Mouse (Mus musculus): Measurements from ENCODE around the gene Tle6. TPM values are rescaled to one million over a fixed set of nuclear protein-coding genes. Genes with fewer than 3 reads are reported as not detected.

Gene Tle6
- polyA plus RNA-seq, 1 experiment from 2014 or later = 3.1 TPM

DNA sequence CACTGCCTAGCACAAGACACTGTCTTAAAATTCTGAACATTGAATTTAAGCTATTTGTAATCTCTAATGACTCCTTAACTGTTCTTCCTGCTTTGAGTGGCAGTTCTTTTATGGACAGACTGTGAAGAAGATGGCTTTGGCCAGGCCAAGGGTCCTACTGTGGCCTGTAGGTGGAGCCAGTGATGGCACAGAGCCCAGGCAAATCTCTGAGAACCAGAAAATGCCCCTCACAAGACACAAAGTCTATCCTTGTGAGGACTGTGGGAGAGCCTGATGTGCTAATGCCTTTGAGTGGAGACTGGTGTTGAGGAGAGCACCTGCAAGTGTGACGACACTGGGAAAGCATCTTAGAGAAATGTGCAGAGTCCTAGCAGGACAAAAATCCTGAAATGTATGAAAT, 7.4 kb upstream of the Tle6 start:
- 86% methylated on average over 1 of the region's 1 CpGs for WGBS
- Histone ChIP-seq H3K9me3 (peaks cover 7% of the 10 kb centered on the region; the same call in 1 of the 2 replicates), H3K27ac (no peak overlapping the region), H3K27me3 (ENCODE audit: poor library complexity, severe bottlenecking) (peaks cover 10% of the 10 kb centered on the region), H3K4me1 (peaks cover 23% of the 10 kb centered on the region), H3K4me3 (no peak overlapping the region), H3K36me3 (replicated peaks) (peaks cover 12% of the 10 kb centered on the region)
- no peak for DNase-seq (ENCODE audit: extremely low spot score, low spot score)

DNA sequence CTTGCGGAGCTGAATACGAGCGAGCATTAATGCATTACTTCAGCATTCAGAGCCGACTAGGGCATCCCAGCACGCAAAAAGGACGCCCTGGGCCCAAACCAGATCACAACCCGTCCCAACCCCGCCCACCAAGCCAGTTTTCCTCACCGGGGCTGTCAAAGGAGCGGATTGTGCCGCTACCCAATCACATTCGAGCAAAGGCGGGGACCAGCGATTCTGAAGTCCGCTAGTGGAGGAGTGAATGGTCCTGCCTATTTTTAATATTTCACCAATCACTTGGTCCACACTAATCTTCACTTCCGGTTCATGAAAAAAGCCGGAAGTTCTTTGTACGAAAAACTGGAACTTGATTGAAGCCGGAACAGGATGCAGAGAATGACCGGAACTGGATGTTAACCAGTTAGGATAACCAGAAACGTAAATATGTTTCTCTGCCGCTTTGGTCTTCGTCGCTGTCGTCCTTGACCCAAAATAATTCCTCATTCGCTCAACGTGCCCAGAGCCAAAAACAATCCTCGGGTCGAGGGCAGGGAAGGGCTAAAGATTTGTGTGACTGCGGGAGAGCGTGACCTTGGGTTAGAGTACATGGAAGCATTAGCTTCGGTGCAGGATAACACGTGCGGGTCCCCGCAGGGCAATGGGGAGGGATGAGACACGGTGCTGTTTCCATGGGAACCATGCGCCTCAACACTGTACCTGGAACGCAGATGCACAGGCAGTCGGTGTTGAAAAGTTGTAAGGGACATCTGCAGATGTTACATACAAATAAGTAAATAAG, 5.3 kb upstream of the Tle6 start, which contains the start of gene BC025920:
BC025920 (plus strand) TSS at position 297 of the 778 bp plus-strand sequence.
- WGBS = under 1% methylated on average over 39 of the region's 39 CpGs
- H3K4me3 ChIP-seq = peak within 1 kb of the TSS; percentile 67
- H3K9me3 ChIP-seq = peaks cover 5% of the 10 kb centered on the region; the same call in 1 of the 2 replicates
- peak within 1 kb of the TSS; percentile 90 for H3K27ac ChIP-seq
- DNase-seq (ENCODE audit: extremely low spot score, low spot score) = peak; percentile 94
- H3K27me3 ChIP-seq (ENCODE audit: poor library complexity, severe bottlenecking) = peaks cover 26% of the 10 kb centered on the region
- H3K36me3 ChIP-seq (replicated peaks) = peaks cover 12% of the 10 kb centered on the region
- peaks cover 43% of the 10 kb centered on the region for H3K4me1 ChIP-seq

DNA sequence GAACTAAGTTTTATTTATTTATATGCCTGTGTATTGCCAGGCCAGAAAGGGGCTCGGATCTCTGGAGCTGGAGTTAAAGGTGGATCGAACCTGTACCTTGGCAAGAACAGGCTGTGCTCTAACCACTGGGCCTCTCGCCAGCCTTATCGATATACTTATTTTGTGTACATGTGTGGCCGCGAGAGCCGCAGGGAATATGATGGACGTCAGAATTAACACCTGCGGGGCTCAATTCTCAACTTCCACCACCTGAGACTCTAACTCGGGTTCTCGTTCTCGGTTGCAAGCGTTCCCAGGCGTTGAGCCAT, 4.7 kb upstream of the Tle6 start:
- WGBS = 4% methylated on average over 14 of the region's 14 CpGs
- Histone ChIP-seq H3K4me1 (peaks cover 48% of the 10 kb centered on the region), H3K9me3 (no peaks in the 10 kb centered on the region; the same call in 1 of the 2 replicates), H3K27ac (peak overlapping the region; percentile 82), H3K36me3 (replicated peaks) (peaks cover 12% of the 10 kb centered on the region), H3K27me3 (ENCODE audit: poor library complexity, severe bottlenecking) (peaks cover 30% of the 10 kb centered on the region), H3K4me3 (peak overlapping the region; percentile 67)
- DNase-seq (ENCODE audit: extremely low spot score, low spot score) = no peak

DNA sequence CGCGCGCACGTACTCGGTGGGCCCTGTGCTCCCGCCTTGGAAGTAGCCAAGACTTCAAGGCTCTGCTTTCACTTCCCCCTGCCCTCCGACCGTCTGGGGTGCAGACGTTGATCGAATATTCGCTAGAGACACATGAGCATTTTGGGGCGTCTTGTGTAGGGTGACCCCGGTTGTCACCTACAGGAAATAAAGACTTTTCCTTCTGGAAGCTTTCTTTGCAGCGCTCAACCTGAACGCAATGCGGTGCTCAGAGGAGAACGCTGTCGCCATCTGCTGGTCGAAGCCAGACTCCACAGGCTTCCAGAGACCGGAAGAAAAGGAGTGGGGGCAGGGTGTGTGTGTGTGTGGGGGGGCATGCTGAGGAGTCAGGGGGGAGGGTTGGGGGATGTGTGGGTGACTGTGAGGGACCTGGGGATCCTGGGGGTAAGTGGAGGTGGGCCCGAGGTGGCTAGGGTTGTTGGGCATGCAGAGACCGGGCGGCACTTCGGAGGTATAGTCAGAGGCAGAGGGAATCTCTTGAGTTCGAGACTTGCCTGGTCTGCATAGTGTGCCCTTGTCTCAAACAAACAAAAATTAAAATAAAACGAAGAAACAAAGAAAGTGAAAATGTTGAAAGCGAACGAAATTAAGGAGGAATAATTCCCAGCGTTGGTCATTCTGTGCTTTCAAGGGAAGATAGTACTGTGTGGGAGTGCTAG, 4.2 kb upstream of the Tle6 start:
- WGBS = 21% methylated on average over 29 of the region's 29 CpGs
- Histone ChIP-seq H3K9me3 (no peaks in the 10 kb centered on the region), H3K4me3 (peak overlapping the region; percentile 67), H3K27me3 (ENCODE audit: poor library complexity, severe bottlenecking) (peaks cover 35% of the 10 kb centered on the region), H3K27ac (peak overlapping the region; percentile 82), H3K4me1 (peaks cover 53% of the 10 kb centered on the region), H3K36me3 (replicated peaks) (peaks cover 12% of the 10 kb centered on the region)
- DNase-seq (ENCODE audit: extremely low spot score, low spot score) = peak; percentile 83

DNA sequence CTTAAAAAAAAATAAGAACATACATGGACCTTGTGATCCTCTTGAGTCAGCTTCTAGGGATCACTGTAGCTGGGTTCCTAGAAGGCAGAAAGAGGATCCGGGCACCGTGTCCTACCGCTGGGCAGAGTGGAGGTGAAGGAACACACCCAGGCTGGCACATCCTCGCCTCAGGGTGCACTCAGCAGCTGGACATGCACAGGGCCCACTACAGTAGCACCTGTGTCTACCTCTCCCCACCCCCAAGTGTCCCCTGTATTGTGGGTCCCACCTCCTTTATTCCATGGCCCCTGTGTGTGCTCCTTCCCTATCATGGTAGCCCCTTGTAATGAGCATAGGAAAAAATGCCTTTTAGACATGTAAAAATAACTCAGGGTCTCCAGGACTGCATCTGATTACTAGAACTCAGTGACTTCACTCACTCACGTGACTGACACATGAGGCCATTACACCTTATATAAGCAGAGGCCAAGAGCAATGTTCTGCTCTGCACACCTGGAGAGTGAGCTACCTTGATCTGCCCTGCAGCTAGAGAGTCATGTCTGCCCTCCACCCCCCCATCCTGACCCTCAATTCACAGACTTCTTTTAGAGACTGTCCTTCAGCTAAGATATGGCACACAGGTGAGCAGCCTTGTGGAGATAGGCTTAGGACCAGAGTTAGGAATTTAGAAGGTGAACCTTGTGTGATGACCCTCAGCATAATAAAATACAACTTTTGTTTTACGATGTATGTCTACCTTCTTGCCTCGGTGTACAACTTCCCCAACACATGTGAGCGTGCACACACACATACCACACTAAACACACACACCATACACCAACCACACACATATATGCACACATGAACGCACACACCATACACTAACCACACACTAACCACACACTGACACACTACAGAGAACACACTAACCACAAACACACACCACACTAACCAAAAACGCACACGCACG, 3.4 kb upstream of the Tle6 start:
- peaks cover 60% of the 10 kb centered on the region for H3K4me1 ChIP-seq
- 82% methylated on average over 12 of the region's 12 CpGs for WGBS
- peak overlapping the region; percentile 82; the same call in 1 of the 2 replicates for H3K27ac ChIP-seq

DNA sequence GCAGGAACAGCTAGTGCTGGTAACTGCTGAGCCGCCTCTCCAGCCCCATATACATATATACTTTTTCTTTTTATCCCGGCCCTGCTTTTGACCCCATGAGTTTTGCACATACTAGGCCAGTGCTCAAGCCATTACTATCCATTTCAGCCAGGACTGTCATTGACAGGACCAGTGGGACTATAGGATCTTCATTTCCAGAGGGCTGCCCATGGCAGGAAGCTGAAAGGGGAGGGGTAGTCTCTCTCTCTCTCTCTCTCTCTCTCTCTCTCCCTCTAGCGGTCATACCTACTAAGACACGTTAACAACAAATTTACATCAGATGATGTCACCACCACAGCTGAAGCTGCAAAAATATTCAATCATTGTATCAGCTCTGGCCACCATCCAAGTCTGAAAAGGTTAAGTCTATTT, 1.9 kb upstream of the Tle6 start:
- Histone ChIP-seq H3K4me1 (peaks cover 74% of the 10 kb centered on the region), H3K9me3 (no peaks in the 10 kb centered on the region), H3K27ac (no peak overlapping the region), H3K4me3 (no peak overlapping the region), H3K27me3 (ENCODE audit: poor library complexity, severe bottlenecking) (peaks cover 59% of the 10 kb centered on the region), H3K36me3 (replicated peaks) (peaks cover under 1% of the 10 kb centered on the region; the same call in 1 of the 2 replicates)
- DNase-seq (ENCODE audit: extremely low spot score, low spot score) = no peak
- 26% methylated on average over 4 of the region's 4 CpGs for WGBS

More for the DNA sequence above, 3.4 kb upstream of the Tle6 start:
- H3K36me3 ChIP-seq (replicated peaks) = peaks cover 10% of the 10 kb centered on the region
- no peak for DNase-seq (ENCODE audit: extremely low spot score, low spot score)
- H3K9me3 ChIP-seq = no peaks in the 10 kb centered on the region
- H3K27me3 ChIP-seq (ENCODE audit: poor library complexity, severe bottlenecking) = peaks cover 43% of the 10 kb centered on the region
- peak overlapping the region; percentile 67; the same call in 1 of the 2 replicates for H3K4me3 ChIP-seq

DNA sequence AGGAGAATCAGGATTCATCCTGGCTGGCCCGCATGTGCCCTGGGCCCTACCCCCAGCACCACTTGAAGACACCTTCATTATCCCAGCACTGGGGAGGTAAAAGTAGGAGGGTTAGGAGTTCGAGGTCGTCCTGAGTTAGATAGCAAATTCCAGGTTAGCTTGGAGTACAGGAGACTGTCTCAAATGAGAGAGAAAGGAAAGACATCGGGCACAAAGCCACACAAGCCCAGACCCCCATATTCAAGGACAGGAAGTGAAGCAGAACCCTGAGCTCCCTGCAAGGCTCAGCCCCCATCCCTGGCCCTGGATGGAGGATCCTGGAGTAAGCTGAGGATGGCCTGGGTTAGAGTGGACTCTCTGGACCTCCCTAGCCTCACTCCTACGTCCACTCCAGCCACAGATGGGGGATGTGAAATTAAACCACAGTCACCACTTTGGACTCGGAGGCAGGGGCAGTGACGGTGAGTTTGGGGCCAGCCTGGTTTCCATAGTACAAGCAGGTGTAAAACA, 578 bp upstream of the Tle6 start:
- H3K27me3 ChIP-seq (ENCODE audit: poor library complexity, severe bottlenecking) = peaks cover 72% of the 10 kb centered on the region
- 18% methylated on average over 7 of the region's 7 CpGs for WGBS
- no peaks in the 10 kb centered on the region for H3K9me3 ChIP-seq
- peak overlapping the region; percentile 44; the same call in 1 of the 2 replicates for H3K4me3 ChIP-seq
- H3K4me1 ChIP-seq = peaks cover 81% of the 10 kb centered on the region
- DNase-seq (ENCODE audit: extremely low spot score, low spot score) = no peak
- no peaks in the 10 kb centered on the region for H3K36me3 ChIP-seq (replicated peaks)
- 0 out of 2 replicates have a peak overlapping the region, but pooled peaks have one; percentile 20 for H3K27ac ChIP-seq

DNA sequence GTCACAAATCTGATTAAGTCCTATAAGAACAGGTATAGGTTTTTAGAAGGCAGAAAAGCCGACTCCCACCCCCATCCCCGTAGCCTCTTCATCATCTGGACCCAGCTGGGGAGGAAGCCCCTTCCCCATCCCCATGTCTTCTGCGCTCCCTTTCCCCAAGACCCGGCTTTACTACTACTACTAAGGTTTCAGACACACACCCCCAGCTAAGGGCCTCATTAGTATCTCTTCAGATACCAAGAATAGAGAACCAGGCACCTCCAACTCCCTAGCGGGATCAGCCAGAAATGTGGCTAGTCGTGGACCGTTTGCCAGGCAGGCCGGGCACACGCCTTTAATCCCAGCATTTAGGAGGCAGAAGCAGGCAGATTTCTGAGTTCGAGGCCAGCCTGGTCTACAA, 777 bp downstream of the Tle6 start:
- no peaks in the 10 kb centered on the region for H3K9me3 ChIP-seq
- H3K4me1 ChIP-seq = peaks cover 84% of the 10 kb centered on the region
- no peak overlapping the region for H3K27ac ChIP-seq
- peaks cover 85% of the 10 kb centered on the region for H3K27me3 ChIP-seq (ENCODE audit: poor library complexity, severe bottlenecking)
- 52% methylated on average over 10 of the region's 10 CpGs for WGBS
- no peaks in the 10 kb centered on the region for H3K36me3 ChIP-seq (replicated peaks)
- no peak overlapping the region for H3K4me3 ChIP-seq
- DNase-seq (ENCODE audit: extremely low spot score, low spot score) = no peak

DNA sequence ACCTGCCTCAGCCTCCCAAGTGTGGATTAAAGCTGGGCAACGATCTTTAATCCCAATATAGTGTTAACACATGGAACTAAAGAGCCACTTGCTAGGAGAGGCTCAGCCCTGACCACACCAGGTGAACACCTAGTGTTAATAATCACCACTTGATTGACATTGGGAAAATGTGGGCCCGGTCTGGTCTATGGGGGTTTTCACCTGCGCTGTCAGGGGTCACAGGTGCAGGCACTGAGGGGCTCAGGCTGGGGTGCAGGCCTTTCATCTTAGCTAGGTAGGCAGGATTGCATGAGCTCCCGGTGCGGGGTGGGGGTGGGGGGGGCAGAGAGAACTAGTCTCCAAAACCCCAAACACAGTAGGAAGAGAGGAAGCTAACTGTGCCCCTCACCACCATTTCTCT, 1.2 kb downstream of the Tle6 start:
- peaks cover 81% of the 10 kb centered on the region for H3K4me1 ChIP-seq
- H3K4me3 ChIP-seq = no peak overlapping the region
- no peak overlapping the region for H3K27ac ChIP-seq
- peaks cover 88% of the 10 kb centered on the region for H3K27me3 ChIP-seq (ENCODE audit: poor library complexity, severe bottlenecking)
- WGBS = 78% methylated on average over 5 of the region's 5 CpGs
- no peaks in the 10 kb centered on the region for H3K9me3 ChIP-seq
- no peak for DNase-seq (ENCODE audit: extremely low spot score, low spot score)
- H3K36me3 ChIP-seq (replicated peaks) = no peaks in the 10 kb centered on the region

DNA sequence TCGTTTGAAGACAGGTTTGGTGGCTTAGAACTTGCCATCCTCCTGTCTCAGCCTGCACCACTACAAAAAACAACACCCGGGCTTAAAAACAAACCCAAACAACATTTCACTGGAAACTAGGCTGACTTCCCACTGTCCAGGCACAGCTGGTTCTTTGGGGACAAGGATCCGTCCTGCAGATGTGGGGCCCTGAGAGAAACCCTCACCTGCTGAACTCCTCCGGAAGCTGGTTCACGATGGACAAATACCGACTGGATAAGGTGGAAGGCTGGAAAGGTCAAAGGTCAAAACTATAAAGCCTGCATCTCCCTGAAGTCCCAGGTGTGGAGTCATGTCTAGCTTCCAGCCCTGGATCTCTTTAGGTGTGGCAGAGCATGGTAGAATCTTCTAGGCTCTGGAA, 2.0 kb downstream of the Tle6 start:
- Histone ChIP-seq H3K27me3 (ENCODE audit: poor library complexity, severe bottlenecking) (peaks cover 88% of the 10 kb centered on the region), H3K9me3 (no peaks in the 10 kb centered on the region), H3K36me3 (replicated peaks) (no peaks in the 10 kb centered on the region), H3K4me3 (no peak overlapping the region), H3K4me1 (peaks cover 79% of the 10 kb centered on the region), H3K27ac (no peak overlapping the region)
- no peak for DNase-seq (ENCODE audit: extremely low spot score, low spot score)
- WGBS = 67% methylated on average over 6 of the region's 6 CpGs

DNA sequence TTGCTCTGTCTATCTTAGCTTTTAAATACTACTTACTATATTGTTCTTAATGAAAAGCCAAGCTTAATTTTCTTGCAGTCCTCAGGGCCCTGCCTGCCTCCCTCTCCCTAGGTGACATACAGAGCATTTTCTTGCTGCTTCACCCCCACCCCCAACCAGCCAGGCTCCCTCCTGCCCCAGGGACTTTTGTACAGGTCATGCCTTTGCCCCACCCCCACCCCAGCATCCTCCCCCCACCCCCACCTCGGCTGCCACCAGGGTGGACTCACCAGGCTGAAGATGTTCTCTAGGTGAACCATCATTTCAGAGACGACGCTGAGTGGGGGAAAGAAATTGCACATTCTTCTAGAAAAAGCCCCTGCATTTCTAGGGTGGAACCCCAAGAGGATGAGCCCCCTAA, 2.5 kb downstream of the Tle6 start:
- H3K4me3 ChIP-seq = no peak overlapping the region
- no peak overlapping the region for H3K27ac ChIP-seq
- DNase-seq (ENCODE audit: extremely low spot score, low spot score) = no peak
- H3K4me1 ChIP-seq = peaks cover 79% of the 10 kb centered on the region
- H3K9me3 ChIP-seq = no peaks in the 10 kb centered on the region
- H3K27me3 ChIP-seq (ENCODE audit: poor library complexity, severe bottlenecking) = peaks cover 92% of the 10 kb centered on the region
- H3K36me3 ChIP-seq (replicated peaks) = no peaks in the 10 kb centered on the region
- WGBS = 55% methylated on average over 3 of the region's 3 CpGs
